Mouse (Mus musculus) G1E (cell line): ENCODE results near the gene Prr23a3. TPM values are rescaled to one million over a fixed set of nuclear protein-coding genes. Genes with fewer than 3 reads are reported as not detected.

ENCODE experiments used
- ATAC-seq: 2 replicates; pipeline ENCODE4 v1.8.0; 2016; ENCODE audit warnings: mild to moderate bottlenecking; ENCODE audit not compliant: insufficient number of reproducible peaks, poor library complexity, low FRiP score, severe bottlenecking; ENCODE audit errors: extremely low read depth
- DNase-seq: peaks from one replicate; pipeline ENCODE4 v3.0.0; 2012; ENCODE audit warnings: low spot score
- H3K27me3 ChIP-seq: 2 replicates; pipeline ENCODE4 v1.6.1; 2012; ENCODE audit warnings: mild to moderate bottlenecking, low read length, inconsistent platforms; ENCODE audit not compliant: insufficient read depth
- H3K36me3 ChIP-seq: replicated peaks from 2 replicates; pipeline ENCODE3; 2012; ENCODE audit warnings: mild to moderate bottlenecking, inconsistent platforms
- H3K4me1 ChIP-seq: 2 replicates; pipeline ENCODE4 v1.6.1; 2012; ENCODE audit warnings: low read depth, low read length, inconsistent platforms, mixed read lengths; ENCODE audit not compliant: insufficient read depth
- H3K4me3 ChIP-seq: 2 replicates; pipeline ENCODE4 v1.5.1; 2012; ENCODE audit warnings: low read depth, mild to moderate bottlenecking, inconsistent platforms, low read length, moderate library complexity, mixed read lengths
- H3K9me3 ChIP-seq: replicated peaks from 2 replicates; pipeline ENCODE4 v1.6.1; 2012; ENCODE audit warnings: inconsistent platforms
- CTCF ChIP-seq: IDR thresholded peaks from 2 replicates; pipeline ENCODE4 v1.5.1; 2012; ENCODE audit warnings: low read depth, low read length, inconsistent platforms, mixed read lengths
- GATA1 ChIP-seq: IDR thresholded peaks from 2 replicates; pipeline ENCODE4 v1.6.1; 2012; ENCODE audit warnings: borderline replicate concordance, low read length, inconsistent platforms, mixed read lengths
- GATA2 ChIP-seq: IDR thresholded peaks from 2 replicates; pipeline ENCODE4 v1.6.1; 2012; ENCODE audit warnings: low read depth, low read length, inconsistent platforms, borderline replicate concordance
- POLR2AphosphoS5 ChIP-seq: IDR thresholded peaks from 2 replicates; pipeline ENCODE4 v1.6.1; 2012; ENCODE audit warnings: low read depth, low read length, inconsistent platforms; ENCODE audit not compliant: insufficient replicate concordance
- TAL1 ChIP-seq: conservative IDR thresholded peaks from 2 replicates; pipeline ENCODE4 v1.6.1; 2012; ENCODE audit warnings: low read depth, low read length, inconsistent platforms, mixed read lengths
- polyA plus RNA-seq: library from polyadenylated mRNA; stranded (reverse); fragments of >175 nt; gene quantifications from 2 replicates; pipeline ENCODE4 v1.2.3, GENCODE M21; 2012
- total RNA-seq, 2 experiments: library from RNA; stranded (forward) in 1 of 2; stranded (reverse) in 1 of 2; fragments of 200-1000 nt in 1 of 2; fragments of >200 nt in 1 of 2; fragmentation: Nextera tagmentation in 1 of 2; gene quantifications; 2 replicates each; pipeline ENCODE4 v1.2.3; 2014 to 2017

Gene Prr23a3
- total and polyA plus RNA-seq, 3 experiments = 0.05 TPM; not detected in 2

DNA sequence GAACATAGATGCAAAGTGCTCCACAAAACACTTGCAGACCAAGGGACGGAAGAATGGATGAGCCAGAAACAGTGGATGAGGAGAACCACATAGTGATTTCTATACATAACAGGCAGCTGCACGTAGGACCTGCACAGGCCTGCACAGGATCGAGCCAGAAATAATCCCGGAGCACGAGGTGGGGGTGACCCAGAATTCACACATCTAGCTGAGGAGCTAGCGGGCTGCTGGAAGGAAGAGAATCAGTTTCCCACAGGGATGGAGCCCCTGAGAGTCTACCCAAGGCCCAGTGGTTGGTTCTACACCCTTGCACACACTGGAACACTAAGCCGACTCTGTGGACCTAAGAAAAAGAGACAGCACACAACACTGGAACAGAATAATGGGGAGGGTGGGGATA lies 40.8 kb upstream of the Prr23a3 start:
- TF ChIP-seq POLR2AphosphoS5 (no peak), GATA1 (no peak), CTCF (no peak), TAL1 (no peak), GATA2 (no peak)
- Histone ChIP-seq H3K36me3 (no peaks in the 10 kb centered on the region), H3K9me3 (peaks cover 31% of the 10 kb centered on the region), H3K4me3 (no peak overlapping the region), H3K27me3 (no peaks in the 10 kb centered on the region), H3K4me1 (no peaks in the 10 kb centered on the region)
- DNase-seq = no peak
- no peak for ATAC-seq

DNA sequence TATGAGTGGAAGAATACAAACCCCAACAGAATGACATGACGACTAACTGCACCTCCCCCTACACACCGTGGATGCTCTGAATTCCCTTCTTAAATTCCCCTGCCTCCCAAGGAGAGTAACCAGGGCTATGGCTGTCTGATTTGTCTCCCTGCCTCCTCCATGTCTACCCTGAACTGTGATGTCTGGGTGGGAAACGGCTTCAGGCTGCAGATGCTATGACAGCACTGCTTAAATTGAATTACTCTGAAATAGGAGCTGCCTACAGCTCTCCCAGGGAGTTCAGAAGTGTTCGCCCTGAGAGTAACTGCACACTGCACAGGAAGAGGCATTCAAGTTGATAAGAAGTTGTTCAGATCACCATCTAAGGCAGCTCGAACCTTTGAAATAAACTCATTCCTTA lies 35.1 kb upstream of the Prr23a3 start:
- Histone ChIP-seq H3K36me3 (no peaks in the 10 kb centered on the region), H3K27me3 (no peaks in the 10 kb centered on the region), H3K4me1 (no peaks in the 10 kb centered on the region), H3K9me3 (peaks cover 12% of the 10 kb centered on the region), H3K4me3 (no peak overlapping the region)
- no peak for ATAC-seq
- no peak for DNase-seq
- TF ChIP-seq GATA2 (no peak), TAL1 (no peak), POLR2AphosphoS5 (no peak), CTCF (no peak), GATA1 (no peak)

DNA sequence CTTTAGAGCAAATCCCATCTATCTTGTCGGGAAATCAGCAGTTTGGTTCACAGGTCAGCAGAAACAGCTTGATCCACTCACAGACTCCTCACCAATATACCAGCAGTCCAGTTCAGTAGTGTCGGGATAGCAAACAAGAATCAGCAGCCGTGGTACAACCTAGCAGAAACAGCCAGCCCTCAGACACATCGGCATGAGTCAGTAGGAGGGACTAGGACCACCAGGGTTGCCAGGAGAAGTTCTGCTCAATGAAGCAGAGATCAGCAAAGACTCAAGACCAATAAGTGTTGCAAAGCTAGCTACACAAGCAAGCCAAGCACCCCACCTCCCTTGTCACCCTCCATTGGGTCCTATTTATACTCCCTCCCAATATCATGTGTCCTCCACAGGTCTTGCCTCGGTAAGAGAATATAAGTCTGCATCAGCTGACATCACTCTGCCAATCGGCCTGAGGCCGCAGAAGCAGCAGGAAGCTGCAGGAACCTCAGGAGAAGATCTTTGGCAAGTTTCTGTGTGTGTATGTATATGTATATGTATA lies 27.0 kb upstream of the Prr23a3 start:
- no peaks in the 10 kb centered on the region for H3K4me1 ChIP-seq
- no peak for TF ChIP-seq GATA1
- no peak for TF ChIP-seq CTCF
- no peak for TF ChIP-seq GATA2
- no peak for TF ChIP-seq TAL1
- no peak for TF ChIP-seq POLR2AphosphoS5
- H3K36me3 ChIP-seq = no peaks in the 10 kb centered on the region
- no peak overlapping the region for H3K4me3 ChIP-seq
- no peak for DNase-seq
- ATAC-seq = no peak
- no peaks in the 10 kb centered on the region for H3K27me3 ChIP-seq
- H3K9me3 ChIP-seq = peaks cover 19% of the 10 kb centered on the region

DNA sequence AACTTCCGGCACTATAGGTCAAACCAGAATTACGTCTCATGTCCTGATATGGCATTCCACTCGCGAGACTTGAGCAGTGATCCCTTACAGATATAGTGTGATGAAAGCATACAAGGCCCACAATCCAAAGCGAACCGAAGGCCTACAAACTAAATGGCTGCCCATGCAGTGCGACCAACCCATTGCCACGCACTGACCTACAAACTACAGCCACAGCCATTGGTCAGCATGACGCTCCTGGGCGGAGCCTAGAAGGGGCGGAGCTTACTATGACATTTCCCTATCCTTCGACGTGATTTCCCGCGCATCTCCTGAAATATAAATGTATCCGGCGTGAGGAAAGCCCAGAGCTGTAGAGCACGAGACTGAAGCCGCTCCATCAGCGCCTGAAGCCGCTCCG lies 22.4 kb upstream of the Prr23a3 start, which contains the start of gene Prr23a1:
Gene Prr23a1 (plus strand): TSS at position 387 of the 400 bp plus-strand sequence.
- Histone ChIP-seq H3K27me3 (no peaks in the 10 kb centered on the region), H3K9me3 (peaks cover 25% of the 10 kb centered on the region), H3K36me3 (no peaks in the 10 kb centered on the region), H3K4me3 (no peak within 1 kb of the TSS; the same call in 1 of the 2 replicates), H3K4me1 (no peaks in the 10 kb centered on the region)
- no peak for TF ChIP-seq POLR2AphosphoS5
- TF ChIP-seq CTCF = no peak
- TF ChIP-seq GATA2 = no peak
- TF ChIP-seq GATA1 = no peak
- no peak for TF ChIP-seq TAL1
- DNase-seq (no peak), ATAC-seq (no peak)

DNA sequence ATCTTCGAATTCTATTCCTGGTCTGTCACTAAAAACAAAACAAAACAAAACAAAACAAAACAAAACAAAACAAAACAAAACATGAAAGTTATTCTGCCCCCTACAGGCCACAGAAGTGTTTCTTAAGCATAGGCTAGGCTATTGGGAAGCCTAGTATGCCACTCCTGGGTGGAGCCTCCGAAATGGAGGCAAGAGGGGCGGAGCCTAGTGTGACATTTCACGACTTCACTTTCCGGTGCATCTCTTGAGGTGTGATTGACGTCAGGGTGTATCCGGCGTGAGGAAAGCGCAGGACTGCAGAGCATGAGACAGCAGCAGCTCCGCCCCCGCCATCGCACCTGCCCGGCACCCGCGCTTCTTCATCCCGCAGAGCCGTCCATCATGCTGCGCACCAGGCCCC lies 8.4 kb upstream of the Prr23a3 start, which contains the start of gene Prr23a2:
Gene Prr23a2 (plus strand): TSS at position 285 of the 400 bp plus-strand sequence.
- no peak for ATAC-seq
- H3K27me3 ChIP-seq = no peaks in the 10 kb centered on the region
- H3K4me1 ChIP-seq = no peaks in the 10 kb centered on the region
- peaks cover 7% of the 10 kb centered on the region for H3K9me3 ChIP-seq
- H3K36me3 ChIP-seq = no peaks in the 10 kb centered on the region
- H3K4me3 ChIP-seq = no peak within 1 kb of the TSS
- TF ChIP-seq GATA2 = no peak
- no peak for TF ChIP-seq CTCF
- no peak for TF ChIP-seq GATA1
- TF ChIP-seq TAL1 = no peak
- TF ChIP-seq POLR2AphosphoS5 = no peak
- DNase-seq = no peak

DNA sequence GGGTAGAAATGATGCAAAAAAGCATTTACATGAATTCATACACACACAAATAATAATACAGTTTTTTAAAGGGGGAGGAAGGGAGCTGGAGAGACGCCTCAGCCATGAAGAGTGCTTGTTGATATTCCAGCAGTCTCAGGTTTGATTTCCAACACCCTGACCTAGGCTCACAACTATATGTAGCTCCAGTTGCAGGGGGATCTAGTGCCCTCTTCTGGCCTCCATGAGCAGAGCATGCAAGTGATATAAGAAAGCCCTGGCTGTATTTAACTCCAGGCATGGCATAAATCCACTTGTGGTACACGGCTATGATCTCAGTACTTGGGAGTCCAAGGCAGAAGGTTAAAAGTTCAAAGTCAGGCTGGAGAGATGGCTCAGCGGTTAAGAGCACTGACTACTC lies 1.1 kb upstream of the Prr23a3 start:
- ATAC-seq (no peak), DNase-seq (no peak)
- Histone ChIP-seq H3K9me3 (peaks cover 11% of the 10 kb centered on the region), H3K27me3 (no peaks in the 10 kb centered on the region), H3K36me3 (no peaks in the 10 kb centered on the region), H3K4me1 (no peaks in the 10 kb centered on the region), H3K4me3 (no peak overlapping the region)
- TF ChIP-seq CTCF = no peak
- no peak for TF ChIP-seq TAL1
- TF ChIP-seq GATA1 = no peak
- TF ChIP-seq GATA2 = no peak
- no peak for TF ChIP-seq POLR2AphosphoS5
